Mouse (Mus musculus) frontal cortex, postnatal 14 days (tissue): ENCODE measurements around the gene 4933427D14Rik.
"Not testable (repeated sequence)": the region's sequence is repeated elsewhere in the genome, so short reads cannot be mapped to it uniquely, and the experiment has no call there.

Source experiments
- DNase-seq, 2 experiments: peaks; one replicate each; pipeline ENCODE4 v3.0.0; 2022; ENCODE audit warnings: low spot score in 2 of 2

The 4933427D14Rik gene

DNA sequence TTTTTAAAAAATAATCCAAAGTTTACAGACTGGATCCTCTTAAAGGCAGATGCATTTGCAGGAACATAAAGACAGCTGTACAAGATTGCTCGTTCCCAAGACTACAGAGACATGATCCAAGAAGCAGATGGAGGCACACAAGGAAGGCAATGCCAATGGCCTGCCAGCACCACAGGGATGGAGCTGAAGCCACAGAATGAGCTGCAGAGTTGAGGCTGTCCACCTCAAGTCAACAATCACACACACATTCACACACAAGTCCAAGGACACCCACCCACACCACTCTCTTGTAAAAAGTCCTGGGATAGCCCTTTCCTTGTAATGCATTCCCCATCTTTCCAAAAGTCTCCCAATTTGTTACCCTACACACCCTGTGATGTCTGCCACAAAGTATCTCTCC is 3.8 kb downstream of the 4933427D14Rik start:
- DNase-seq, result no peak

DNA sequence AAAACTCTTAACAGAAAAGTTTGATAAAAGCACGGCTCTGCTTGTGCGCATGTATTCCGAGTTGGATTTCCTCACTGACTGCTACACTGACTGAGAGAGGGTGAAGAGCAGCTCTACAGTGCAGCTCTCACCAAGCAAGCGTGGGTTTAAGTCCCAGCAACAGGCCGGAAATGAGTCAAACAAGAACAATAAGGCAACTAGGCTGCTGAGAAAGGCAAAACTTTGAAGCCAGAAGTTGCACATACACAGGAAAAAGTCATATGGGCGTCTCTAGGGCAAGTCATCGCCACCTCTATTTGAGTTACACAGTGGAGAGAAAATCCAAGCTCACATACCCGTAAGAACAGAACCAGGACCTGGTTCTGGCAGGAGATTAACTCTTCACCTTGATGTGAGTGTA is 10.8 kb downstream of the 4933427D14Rik start:
- DNase-seq, result no peak

DNA sequence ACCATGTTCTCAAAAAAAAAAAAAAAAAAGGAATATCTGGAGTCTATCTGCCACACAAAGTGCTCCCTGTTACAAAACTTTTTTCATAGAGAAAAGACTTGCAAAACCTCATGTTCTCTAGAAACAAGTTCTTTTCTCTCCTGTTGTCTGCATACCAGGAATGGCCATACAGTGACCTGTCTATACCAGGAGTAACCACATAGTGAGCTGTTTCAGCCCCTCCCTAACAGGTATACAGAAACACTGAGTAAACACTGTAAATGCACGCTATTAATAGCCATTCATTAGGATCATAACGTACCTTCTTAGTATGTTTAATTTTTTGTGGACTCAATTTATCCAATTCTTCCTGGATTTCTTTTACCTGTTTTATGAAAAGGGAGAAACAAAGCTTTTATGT is 13.0 kb downstream of the 4933427D14Rik start:
- DNase-seq, result no peak

DNA sequence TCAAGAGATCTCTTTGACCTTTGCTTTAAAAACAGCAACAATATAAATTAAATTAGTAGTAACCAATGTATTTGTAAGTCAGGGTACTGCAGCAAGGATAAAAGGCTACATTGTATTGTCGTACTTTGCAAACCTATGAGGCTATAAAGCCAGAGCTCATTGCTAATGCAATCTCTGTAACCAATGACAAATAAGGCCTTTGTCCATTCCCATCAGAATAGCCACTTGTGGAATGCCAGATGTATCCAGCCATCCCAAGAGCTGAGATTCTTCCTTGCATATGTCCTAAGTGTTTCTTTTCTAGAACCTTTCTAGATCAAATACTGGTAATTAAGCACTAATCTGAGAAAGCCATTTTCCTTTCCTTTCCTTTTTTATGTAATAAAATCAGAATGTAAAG is 16.4 kb downstream of the 4933427D14Rik start:
- DNase-seq, result no peak

DNA sequence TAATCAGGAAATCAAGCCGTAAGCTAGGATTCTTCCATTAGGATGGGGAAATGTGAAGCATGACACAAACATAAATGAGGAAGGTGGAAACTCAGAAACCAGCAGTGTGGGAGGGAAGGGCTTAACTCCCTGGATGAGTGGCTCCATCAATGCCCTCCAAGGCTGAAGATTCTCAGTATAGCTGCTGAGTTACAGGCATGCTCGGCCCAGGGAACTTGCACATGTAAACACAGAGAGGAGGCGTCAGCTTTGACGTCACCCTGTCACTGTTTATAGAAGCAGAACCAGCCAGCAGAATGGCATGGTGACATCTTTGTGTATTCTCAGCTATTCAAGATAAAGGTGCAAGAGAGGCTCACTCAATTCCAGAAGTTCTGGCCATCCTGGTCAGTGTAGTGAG is 23.0 kb downstream of the 4933427D14Rik start:
- DNase-seq, result no peak

DNA sequence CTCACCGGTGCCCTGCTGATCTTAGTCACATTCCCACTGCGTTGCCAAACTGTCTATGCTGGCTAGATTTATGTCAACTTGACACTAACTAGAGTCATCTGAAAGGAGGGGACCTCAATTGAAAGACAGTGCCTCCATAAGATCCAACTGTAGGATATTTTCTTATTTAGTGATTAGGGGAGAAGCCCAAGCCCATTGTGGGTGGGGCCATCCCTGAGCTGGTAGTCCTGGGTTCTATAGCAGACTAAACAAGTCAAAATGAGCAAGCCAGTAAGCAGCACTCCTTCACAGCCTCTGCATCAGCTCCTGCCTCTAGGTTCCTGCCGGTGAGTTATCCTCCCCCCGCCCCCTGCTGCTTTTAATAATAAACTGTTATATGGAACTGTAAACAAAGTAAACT is 26.1 kb downstream of the 4933427D14Rik start:
- DNase-seq, result no peak

DNA sequence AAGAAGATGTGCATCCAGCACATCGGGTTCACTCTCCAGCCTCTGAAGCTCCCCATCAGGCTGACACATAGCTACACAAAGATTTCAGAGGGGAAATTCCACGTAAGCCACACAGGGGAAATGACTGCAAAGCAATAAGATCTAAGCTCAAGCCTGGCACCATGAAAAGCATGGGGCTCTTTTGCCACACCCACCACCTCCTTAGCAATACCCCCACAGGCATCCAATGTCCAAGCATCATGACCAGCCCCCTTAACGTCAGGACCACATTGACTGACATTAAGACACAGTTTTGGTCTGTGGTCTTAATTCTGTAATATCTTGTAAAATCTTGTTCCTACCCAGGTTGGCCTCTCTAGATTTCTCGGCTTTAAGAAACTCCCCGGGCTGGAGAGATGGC is 26.7 kb downstream of the 4933427D14Rik start:
- no peak for DNase-seq

DNA sequence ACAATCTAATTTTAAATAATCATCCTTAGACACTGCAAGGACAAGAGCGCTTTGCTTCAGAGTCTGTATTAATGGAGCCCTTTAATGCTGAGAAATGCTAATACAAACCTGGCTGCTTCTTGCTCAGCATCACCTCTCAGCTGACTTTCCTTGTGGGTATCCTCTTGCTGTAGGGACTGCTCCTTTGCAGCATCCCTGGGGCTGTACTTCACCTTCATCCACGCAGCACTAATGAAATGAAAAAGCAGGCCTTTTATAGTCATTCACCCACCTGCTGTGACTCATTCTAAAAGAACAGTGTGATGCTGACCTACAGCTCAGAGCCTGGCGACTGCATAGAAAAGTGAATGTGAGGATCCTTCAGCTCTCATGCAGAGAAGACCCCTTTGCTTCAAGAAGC is 30.7 kb downstream of the 4933427D14Rik start:
- no peak for DNase-seq

DNA sequence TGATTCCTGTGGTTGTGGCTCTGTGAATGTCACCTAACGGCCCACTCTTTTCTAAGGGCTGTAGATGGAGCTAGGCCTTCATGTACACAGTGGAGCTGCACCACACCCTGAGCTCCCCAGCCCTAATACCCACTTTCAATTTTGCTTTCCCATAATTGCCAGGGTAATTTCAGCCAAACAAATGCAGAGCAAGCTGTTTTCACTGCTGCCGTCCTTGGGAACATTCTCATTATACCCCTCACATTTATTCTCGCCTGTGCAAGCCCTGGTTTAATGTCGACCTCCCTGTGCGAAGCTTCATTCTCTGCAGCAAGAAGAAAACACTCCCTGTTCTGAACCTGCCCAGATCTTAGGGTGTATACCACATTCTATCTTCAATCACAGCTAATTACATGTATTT is 31.3 kb downstream of the 4933427D14Rik start:
- no peak for DNase-seq

DNA sequence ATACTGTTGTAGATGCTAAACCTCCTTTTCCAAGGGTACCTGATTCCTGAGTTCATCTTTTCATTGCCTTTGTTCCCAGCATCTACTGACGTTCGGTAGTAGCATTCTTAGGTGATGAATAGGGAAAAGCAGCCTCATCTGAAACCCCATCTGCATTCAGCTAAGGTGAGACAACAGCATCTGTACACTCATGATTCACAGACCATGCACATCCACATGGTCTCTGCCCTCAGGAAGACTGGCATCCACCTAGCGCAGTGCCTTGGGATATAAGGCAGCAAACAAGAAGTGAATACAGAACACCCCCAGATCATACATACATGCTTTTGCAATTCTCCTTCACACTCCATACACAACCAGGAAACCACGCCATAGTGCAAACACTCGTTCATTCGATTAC is 32.5 kb downstream of the 4933427D14Rik start:
- no peak for DNase-seq

DNA sequence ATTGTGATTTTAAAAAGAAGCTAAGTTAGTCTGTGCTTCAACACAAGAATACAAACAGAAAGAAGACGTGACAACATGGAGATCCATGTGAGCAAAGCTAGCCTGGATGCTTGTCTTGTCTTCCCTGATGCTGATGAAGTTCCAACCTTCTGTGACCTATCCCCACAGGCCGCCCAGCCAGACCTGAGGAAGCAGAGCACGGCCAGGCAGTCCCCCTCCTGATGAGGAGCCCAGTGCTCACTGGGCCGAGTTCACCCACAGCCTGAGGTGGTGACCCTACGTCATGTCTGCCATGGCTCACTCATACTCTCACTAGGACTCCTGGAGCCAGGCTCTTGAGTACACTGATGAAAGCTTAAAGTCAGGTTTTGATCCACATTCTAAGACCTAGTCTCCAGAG is 33.8 kb downstream of the 4933427D14Rik start:
- DNase-seq, result no peak

DNA sequence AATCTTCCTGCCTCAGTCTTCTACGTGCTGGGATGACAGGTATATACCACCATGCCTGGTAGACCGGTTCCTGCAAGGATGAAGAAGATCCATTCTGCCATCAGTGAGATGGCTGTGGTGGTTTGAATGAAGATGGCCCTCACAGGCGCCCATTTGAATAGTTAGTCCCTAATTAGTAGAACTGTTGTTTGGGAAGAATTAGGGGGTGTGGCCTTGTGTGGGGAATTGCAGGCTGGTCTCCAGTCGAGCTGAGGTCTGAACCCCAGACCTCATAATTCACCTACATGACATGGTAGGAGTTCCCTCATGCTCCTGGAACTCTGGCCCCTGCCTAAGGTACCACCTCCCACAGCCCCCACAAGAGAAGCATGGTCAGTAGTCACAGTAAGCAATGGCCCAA is 35.4 kb downstream of the 4933427D14Rik start:
- DNase-seq, result not testable (repeated sequence)

DNA sequence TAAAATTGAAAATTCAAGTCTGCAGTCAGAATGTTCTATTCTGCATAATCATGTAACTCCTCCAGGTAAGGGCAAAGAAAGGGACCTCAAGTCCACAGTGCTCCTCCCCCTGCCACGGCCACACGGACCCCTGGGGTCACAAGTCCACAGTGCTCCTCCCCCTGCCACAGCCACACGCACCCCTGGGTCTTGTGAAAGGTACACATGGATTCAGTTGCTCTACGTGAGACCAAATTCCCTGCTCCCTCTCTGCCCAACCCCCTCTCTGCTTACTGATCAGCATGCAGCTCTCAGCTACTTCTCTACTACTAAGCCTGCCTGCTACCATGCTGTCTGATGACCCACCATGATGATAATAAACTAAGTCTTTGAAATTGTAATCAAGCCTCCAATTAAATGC is 37.4 kb downstream of the 4933427D14Rik start:
- no peak for DNase-seq

DNA sequence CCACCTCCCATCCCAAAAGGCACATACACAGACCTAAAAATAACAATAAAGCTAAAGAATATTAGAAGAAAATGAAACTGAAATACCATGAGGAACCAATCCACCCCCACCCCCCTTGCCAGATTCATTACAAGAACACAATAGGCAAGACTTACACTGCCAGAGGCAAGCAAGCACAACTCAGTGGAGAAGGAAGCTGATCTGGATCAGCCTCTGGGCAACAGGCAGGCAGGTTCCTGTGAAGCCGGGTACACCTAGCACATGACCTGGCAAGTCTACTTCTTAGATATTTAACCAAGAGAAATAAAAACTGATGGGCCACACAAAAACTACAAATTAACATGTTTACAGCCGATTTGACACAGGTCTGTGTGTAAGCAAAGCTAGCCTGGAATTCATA is 44.1 kb downstream of the 4933427D14Rik start:
- no peak for DNase-seq

DNA sequence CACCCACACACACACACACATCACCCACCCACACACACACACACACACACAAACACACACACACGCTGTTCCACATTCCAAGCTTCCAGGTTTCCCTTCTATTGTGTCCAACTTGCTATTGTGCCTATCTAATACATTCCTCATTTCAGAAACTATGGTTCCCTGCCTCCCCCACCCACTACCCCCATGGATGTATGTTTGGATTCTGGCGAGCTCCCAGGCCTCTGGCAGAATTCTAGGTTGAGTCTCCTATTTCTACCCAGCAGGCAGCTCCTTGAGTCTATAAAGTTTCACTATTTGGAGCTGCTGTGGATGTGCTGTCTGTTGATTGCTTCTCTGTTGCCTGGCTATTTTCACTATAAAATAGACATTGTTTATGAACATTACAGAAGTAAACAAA is 50.6 kb downstream of the 4933427D14Rik start:
- DNase-seq, result no peak

DNA sequence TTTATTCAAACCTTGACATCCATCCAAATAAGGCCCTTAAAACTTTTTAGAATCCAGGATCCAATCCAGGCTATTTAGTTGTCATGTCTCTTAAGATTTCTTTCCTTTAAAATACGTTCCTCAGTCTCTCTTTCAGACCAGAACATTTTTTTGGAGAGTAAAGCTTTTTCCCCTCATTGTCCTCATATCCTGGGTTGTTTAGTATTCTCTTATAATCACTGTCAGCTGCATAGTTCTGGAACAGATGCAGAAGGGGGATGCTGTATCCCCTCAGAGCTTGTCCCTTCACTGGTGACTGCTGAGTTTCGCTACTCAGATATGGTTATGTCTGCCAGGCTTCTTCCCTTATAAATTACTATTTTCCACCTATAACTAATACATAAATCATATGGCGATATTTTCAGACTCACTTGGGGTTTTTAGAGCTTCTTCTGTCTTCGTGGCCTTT is 51.3 kb downstream of the 4933427D14Rik start:
- DNase-seq, result no peak

DNA sequence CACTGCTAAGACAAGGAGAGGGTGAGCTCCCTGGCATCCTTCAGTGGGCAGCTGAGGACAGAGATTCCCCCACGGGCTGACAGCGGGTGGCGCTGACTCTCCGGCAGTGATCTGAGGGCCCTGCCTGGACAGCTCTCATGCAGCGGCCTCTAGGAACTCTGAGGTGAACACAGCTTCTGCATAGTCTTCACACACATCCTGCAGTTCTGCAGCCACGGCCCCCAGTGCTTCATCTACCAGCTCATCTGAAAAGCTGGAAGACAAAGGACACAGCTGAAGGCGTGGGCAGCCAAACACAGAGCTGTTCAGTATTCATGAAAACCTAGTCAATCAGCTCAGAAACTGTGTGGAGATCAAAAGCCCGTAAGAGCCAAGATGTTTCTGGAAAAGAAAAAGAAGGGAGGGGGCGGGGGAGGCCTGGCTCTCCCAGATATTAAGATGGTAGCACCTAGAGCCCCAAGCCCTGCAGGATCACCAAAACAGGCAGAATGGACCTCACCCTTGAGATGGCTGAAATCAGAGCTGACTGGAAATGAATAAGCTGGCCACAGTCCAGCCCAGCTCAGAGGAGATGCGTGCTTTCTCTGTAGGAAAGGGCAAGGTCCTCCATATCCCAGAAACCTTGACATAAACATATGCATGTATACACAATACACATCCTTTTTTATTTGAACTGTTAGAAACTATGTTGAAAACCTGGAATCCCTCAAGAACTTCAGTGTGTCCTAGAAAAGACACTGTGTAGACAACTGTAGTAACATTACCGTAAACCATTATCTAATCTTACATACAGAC is 51.9 kb downstream of the 4933427D14Rik start:
- no peak for DNase-seq

DNA sequence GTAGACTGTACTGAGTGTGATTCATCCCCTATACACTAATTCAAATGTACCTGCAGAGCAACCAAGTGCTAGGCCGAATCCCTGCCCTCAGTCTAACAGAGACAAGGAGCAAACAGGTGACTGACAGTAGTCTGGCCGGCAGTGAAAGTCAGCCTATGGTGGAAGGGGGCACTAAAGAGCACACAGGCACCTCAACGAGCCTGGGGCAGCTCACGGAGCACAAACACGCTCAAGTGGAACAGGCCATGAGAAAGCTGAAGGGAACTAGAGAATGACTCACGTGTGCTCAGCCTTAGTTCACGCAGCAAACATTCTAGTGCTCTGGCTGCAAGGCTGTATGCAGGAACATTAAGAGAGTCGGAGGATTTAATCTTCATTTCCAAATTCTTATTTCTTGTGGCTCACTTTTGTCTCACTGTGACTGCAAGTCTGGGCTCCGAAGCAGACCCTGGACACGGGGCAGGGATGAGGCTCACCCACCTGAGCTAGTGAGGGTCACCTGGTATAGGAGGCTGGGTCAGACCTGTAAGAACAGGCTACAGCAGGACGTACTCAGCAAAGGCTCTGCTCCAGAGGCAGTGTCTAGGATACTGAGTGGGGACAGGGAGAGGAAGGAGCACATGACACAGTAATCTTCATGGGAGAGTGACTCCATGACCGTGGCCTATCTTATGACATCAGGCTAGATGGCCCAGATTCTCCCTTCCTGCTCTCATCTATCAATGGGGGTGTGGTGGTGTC is 54.0 kb downstream of the 4933427D14Rik start:
- no peak for DNase-seq

DNA sequence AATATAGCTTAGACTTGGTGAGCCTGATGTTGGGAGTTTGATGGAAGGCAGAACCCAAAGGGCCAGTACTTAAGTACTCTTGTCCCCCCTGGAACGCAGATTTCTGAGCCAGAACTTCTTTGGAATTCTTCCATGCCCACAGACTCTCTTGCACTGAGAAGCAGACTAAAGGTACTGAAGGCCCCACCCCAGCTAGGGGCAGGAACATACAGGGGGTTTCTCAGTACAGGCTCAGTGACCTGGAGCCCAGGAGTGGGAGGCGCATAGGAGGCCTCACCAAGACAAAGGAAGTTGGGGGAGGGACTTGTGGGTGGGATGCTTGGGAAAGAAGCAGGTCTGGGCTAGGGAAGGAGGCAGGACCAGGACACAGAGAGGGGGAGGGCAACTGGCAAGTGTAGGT is 56.1 kb downstream of the 4933427D14Rik start:
- DNase-seq, result no peak

DNA sequence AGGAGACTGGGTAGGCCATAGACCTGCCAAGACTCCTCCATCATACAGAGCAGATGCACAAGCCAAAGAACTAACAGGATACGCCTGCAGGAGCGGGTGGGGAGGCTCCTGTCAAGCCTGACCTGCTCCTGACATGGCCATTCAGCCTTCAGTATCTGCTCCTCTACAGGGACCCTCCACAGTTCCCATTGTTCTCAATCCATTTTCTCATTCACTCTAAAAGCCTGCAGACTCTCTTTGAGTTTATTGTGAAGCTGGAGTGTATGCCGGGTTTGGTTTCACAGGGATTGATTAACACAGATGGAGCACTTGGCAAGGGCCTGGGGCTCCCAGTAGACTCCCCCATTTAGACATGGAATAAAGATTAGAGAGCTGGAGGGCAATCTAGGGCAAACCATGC is 59.3 kb downstream of the 4933427D14Rik start:
- DNase-seq, result no peak

DNA sequence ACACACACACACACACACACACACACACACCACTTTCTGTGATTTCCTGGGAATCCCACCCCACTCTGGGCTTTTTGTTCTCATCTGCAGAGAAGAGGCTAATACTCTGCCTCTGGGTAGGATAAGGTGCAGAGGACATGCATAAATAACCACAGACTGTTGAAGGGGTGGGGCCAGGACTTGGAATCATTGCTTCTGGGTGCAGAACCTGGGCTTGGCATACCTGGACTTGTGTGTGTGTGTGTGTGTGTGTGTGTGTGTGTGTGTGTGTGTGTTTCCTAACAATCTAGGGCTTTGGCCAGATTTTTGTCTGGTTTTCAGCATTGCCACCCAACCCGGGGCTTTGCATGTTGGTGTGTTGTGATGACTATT is 61.4 kb downstream of the 4933427D14Rik start:
- no peak for DNase-seq

DNA sequence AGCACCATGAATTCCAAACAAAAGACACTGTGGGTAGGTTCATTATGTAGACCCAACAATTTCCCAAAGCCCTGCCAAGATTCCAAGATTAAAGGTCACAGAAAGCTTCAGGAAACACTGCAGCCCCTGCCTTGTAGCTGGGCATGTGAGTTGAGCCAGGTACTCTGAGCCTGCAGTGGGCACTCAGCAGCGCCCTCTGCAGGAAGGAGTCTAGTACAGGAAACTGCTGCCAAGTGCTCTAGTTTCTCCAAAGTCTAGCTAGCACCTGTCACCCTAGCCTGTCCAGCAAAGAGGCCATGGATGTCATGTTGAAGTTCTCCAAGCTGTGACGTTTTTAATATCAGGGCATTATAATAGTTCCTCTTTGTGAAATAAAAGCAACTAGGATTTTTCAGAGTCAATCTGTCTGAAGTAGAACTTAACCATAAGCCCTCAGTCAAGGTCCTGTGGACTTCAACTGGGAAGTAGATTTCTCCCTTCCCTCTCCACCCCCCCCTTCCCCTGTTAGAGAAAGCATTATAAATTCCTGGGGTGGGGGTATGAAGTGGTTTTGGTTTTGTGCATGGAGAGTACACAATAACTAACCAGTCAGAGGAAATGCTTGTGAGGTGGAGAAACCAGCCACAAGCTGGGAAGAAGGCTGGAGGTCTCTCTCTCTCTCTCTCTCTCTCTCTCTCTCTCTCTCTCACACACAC is 61.9 kb downstream of the 4933427D14Rik start:
- DNase-seq, result no peak

DNA sequence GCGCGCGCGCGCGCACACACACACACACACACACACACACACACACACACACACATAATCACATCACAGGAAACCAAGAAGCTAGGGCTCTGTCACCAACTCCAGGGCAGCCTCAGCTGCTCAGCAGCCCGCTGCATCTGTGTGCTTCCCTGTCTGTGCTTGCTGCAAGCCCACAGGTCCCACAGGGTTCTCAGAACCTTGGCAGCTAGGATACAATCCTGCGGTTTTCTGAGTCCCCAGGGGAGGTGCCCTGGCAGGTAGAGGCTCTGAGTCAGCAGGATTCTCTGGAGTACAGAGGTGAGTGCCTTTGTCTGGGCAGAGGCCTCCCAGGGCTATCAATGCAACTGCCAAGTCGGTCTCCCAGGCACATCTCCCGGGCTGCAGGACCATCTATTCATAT is 64.4 kb downstream of the 4933427D14Rik start:
- DNase-seq, result no peak
